Mouse (Mus musculus) fat pad, adult 2 months (tissue): Measurements from ENCODE around the gene Wwtr1.

Source experiments
- DNase-seq: peaks from one replicate; pipeline ENCODE4 v3.0.0-alpha.2; 2011; ENCODE audit warnings: low read depth, low spot score; ENCODE audit errors: extremely low read depth

Wwtr1 gene

GRCm38 (mm10) chr3:57558761-57559160 is 16.9 kb downstream of the Wwtr1 start:
- no peak for DNase-seq

- DNase-seq = no peak
Observed at GRCm38 (mm10) chr3:57557408-57557807, 18.3 kb downstream of the Wwtr1 start.

DNA sequence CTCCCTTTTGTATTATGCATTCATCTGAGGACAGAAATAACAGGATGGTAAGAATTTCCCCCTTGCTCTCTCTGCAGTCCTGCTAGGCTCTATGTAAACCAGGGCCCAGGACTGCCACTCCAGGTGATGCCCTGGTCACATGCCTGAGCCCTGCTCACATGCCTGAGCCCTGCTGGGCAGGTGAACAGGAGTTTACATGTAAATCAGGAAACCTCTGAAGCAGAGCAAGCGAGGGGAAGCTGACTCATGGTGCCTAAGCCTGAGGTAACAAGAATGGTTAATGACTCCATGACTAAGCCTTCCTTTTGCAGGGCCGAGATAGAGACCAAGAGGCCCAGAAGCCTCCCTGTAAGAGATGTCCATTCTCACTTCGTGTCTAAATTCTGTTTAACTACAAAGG is 20.1 kb downstream of the Wwtr1 start:
- no peak for DNase-seq

- DNase-seq = no peak
Observed at GRCm38 (mm10) chr3:57554890-57555239, 20.8 kb downstream of the Wwtr1 start.

- no peak for DNase-seq
Observed at GRCm38 (mm10) chr3:57554124-57554889, 21.4 kb downstream of the Wwtr1 start.

- DNase-seq = peak; percentile 89
Observed at GRCm38 (mm10) chr3:57553108-57553507, 22.6 kb downstream of the Wwtr1 start.

DNA sequence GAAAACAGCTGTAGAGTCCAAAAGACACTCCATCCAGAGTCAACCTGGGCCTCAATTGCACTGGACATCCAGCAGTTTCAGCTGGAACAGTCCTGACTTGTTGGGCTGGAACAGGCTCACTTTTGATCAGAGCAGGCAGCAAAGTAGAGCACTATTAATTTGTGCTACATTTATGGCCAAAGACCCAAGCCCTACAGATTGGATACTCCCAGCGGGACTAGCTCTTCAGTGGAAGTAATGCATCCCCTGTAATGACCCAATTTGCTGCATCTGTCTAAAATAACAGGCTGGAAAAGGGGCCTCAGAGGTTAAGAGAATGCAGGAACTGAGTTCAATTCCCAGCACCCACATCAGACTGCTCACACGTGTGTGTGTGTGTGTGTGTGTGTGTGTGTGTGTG is 24.5 kb downstream of the Wwtr1 start:
- DNase-seq = no peak

DNA sequence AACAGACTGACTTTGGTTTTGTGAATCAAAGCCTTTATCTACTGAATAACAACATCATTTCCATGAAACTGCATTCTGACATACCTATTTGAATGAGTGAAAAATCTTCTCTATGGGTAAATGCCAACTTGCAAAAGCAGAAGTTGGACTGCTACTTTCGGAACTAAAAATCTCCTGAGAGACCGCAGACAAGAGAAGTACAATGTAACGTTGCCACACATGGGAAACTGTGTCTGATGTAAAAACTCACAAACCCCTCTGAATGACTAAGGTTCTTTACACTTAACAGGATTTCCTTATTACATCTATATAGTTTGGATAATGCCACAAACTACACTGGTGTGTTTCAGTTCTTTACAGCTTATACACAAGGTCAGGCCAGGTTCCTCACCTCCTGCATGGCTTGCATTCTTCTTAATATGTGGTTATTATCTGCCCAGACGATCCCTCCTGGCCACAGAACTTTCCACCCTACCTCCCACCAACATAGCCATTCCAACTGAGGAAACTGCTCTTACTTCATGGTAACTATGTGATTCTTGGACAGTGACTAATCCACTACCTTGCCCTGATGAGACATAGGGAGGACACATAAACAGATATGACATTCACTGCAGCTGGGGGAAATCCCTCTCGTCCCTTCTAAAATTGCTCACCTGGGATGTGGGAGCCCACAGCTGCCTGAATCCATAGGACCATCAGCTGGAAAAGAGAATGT is 25.1 kb downstream of the Wwtr1 start:
- DNase-seq = no peak

DNA sequence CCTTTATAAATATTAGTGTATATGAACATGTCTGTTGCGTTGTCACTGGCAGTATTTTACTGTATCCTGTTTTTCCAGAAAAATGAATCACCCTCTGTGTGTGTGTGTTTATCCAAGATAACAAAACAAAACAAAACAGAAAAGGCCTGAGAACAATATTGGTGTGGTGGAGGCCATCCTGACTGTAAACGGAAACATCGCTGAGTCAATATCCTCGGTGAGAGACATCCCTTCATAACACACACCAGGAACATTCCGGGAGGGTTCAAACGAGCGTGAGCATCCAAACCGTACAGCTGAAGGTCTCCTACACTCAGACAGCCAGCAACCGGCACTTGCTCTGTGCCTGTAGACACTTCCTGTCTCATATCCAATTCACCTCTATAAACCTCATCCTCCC is 31.6 kb downstream of the Wwtr1 start:
- DNase-seq = no peak

- no peak for DNase-seq
Observed at GRCm38 (mm10) chr3:57542848-57543380, 32.8 kb downstream of the Wwtr1 start.

- DNase-seq = no peak
Observed at GRCm38 (mm10) chr3:57541205-57541604, 34.5 kb downstream of the Wwtr1 start.

DNA sequence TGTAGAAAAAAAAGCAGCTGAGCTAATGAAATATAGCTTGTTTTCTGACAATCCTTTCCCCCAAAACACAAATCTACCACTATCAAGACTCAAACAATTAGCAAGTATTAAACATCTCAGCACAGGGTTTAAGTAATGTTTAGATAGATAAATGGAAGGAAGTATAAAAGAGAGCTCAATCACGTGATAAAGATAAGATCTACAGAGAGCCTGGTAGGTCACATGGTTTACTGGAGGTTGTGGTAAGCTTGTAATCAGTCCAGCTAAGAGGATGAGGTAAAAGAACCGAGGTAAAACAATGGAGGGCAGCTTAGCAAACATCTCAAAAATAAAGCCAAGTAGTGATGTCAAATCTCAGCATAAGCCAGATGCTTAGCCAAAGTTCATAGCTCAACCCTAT is 35.2 kb downstream of the Wwtr1 start:
- DNase-seq = no peak

GRCm38 (mm10) chr3:57535483-57536185 is 40.1 kb downstream of the Wwtr1 start:
- no peak for DNase-seq

DNA sequence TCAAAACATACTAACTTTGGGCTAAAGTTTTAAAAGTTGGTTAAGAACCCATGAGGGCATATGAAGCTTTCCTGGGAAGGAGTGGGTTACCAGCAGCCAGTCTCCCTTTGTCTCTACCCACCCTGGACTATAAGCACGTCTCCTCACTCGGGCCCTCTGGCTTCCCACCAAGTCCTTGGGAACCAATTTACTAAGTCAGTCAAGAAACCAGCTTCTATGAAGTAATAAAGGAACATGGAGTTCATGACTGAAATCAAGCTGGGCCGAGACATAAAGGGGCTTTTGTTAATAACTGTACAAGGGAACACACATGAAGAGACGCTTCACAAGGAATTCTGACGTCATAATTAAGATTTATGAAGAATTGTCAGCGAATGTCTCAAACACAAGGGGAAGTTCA is 41.3 kb downstream of the Wwtr1 start:
- DNase-seq = no peak

DNA sequence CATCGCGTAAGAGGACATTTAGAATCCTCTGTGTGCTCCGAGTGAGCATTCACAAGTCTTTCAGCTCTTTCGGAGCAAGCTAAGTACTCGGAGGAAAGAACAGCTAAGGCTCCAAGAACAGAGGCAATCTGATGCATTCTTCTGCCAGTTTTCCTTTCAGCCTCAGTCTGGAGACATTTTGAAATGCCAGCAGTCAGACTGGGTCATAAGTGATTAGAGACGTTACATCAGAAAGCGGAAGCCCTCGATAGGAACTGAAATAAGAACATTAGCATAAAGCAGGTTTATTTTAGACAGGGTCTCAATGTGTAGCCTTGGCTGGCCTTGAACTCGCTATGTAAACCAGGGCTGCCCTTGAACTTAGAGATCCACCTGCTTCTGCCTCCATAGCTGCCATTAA is 41.8 kb downstream of the Wwtr1 start:
- no peak for DNase-seq

- no peak for DNase-seq
Observed at GRCm38 (mm10) chr3:57532991-57533725, 42.6 kb downstream of the Wwtr1 start.

DNA sequence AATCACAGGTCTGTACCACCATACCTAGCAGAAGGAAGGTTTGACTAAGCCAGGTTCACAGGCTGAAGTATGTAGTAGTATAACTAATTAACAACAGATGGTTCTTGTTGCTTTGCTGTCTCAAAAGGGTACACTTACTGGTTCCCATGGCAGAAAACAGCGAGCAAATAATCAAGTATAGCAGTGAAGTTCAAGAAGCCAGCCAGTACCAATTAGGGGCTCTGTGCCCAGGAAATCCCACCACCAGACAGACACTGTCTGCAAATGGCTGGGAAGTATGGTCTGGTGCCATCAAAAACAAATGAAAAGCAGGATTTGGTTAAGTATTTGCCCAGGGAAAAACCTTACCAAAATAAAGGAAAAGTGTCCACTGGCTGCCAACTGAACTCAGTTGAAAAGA is 44.9 kb downstream of the Wwtr1 start:
- no peak for DNase-seq

GRCm38 (mm10) chr3:57530221-57530620 is 45.5 kb downstream of the Wwtr1 start:
- DNase-seq = no peak

DNA sequence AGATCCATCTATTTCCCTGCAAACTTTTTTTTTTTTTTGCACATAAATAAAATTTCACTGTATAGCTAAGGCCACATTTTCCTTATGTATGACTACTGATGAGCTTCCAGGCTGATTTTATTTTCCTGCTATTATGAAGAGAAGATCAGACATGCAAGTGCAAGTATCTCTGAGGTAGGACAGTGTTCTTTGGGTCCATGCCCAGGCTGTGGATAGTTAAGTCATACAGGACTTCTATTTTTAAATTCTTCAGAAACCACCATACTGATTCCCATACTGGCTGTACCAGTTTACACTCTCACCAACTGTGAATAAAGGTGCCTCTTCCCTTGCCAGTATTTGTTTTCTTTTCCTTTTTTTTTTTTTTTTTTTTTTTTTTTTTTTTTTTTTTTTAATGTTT is 48.6 kb downstream of the Wwtr1 start:
- peak; percentile 91 for DNase-seq

DNA sequence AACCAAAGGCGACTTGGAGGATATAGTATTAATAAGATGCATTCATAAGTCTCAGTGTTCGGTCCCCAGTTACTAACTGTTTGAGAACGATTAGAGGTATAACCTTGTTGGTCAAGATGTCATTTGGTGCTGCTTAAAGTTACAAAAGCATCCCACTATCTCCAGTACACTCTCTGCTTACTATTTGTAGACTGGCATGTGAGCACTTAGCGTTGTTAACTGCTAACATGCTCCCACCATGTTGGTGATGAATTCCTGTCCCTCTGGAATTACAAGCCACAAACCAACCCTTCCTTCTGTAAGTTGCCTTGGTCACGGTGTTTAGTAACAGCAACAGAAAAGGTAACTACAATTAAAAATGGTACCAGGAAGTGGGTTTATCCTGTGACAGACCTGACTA is 52.6 kb downstream of the Wwtr1 start:
- DNase-seq = no peak

GRCm38 (mm10) chr3:57521876-57522275 is 53.8 kb downstream of the Wwtr1 start:
- DNase-seq = no peak
